Mouse (Mus musculus) thymus, postnatal 14 days (tissue): Measurements from ENCODE around the gene 9530003J23Rik.
"Not testable (repeated sequence)": the region's sequence is repeated elsewhere in the genome, so short reads cannot be mapped to it uniquely, and the experiment has no call there.

Experiments used
- DNase-seq: peaks from one replicate; pipeline ENCODE4 v3.0.0; 2021

Gene 9530003J23Rik

DNA sequence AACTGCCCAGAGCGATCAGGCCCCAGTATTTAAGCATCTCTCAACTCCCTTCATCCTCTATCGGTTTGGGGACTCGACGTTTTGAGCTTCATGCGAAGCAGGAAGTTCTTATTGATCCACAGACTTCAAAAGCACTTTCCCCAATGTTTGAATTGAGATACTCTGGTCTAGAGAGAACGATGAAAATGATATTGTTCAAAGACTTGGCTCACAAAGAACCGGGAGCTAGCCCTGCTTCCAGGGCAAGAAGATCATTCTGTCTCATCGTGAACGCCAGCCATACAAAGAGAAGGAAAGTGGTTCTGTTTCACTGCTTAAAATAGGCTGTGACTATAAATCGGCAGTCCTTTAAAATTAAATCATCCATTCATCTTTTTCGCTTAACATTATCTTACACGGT is at the start of gene 9530003J23Rik:
Gene 9530003J23Rik (minus strand): TSS at position 101 of the 400 bp plus-strand sequence.
- DNase-seq: no peak

- no peak for DNase-seq
These were observed 48.8 kb upstream of the 9530003J23Rik start for GRCm38 (mm10) chr10:117287226-117287850.

DNA sequence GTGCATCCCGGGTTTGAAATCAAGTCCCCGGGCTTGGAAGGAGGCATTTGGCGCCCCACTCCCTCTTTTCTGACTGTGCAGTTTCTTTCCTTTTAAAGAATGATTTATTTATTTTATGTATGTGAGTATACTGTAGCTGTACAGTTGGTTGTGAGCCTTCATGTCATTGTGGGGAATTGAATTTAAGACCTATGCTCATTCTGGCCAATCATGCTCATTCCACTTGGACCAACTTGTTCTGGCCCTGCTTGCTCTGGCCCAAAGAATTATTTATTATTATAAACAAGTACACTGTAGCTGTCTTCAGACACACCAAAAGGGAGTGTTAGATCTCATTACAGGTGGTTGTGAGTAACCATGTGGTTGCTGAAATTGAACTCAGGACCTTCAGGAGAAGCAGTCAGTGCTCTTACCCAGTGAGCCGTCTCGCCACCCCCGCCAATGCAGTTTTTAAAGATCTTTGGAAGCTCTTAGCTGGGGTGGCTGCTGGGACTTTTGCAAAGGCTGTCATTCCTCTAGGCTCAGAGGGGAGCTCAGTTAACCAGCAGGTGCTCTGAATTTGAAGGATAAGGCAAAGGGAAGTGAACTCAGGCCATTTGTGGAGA is 48.0 kb upstream of the 9530003J23Rik start:
- no peak for DNase-seq

GRCm38 (mm10) chr10:117285584-117285983 is 47.1 kb upstream of the 9530003J23Rik start:
- DNase-seq: not testable (repeated sequence)

DNA sequence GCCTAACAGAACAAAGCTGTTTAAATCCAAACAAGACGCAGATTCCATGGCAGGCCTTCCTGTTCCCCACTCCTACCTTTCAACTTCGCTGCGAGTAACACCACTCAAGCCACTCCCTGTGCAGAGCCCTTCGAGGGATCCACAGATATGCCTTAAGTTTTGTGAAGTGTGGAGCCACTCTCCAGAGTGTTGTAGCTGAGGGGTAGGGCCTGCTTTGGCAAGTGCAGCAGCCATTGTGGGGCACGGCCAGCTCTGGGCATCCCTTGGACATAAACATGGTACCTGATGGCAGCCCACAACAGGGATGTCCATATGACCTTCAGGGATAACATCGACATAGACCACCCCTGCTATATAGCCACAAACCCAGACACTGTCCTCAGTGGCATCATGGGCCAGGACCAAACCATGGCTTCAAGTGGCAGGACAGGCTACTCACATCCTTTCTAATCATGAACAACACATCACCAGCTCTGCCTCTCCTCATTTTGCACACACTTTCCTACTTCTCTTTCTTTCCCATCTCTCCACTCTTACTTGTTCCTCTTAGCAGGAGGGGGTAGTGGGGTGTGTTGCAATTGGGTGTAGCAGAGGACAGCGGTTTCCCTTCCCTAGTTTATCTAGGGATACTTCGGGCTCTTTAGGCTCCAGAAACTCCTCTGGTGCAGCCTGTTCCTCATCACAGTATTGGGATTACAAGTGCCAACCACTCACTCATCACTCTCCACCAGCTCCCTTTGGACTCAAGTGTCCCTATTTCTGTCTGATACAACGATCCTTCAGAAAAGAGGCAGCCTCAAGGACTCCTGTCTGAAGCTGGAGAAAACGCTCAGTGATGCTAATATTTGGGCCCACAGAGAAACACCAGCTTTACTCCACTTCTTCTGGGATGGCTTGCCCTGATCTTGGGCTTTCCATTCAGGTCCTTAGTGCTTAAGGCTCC is 46.3 kb upstream of the 9530003J23Rik start:
- DNase-seq: no peak

GRCm38 (mm10) chr10:117283871-117284577 is 45.5 kb upstream of the 9530003J23Rik start:
- no peak for DNase-seq

GRCm38 (mm10) chr10:117283196-117283595 is 44.7 kb upstream of the 9530003J23Rik start:
- not testable (repeated sequence) for DNase-seq

DNA sequence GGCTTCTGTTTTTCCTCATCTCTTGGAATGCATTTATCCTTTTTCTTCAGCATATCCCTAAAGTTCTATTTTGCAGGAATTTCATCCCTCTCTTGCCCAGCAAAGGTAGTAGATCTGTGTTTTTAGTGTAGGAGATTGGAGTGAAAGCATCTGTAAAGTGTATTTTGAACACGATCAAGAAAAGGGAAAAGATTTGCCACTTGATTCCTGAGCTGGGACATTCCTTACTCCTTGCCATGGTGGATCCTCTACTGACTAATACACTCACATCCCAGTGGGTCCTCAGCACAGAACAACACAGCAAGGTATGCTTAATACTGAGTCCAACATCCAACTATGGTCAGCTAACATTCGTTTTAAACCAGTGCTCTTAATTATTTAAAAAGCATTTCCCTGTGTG is 44.0 kb upstream of the 9530003J23Rik start:
- no peak for DNase-seq

- DNase-seq: peak; percentile 16
These were observed 43.5 kb upstream of the 9530003J23Rik start, which contains the start of gene Lyz2 for GRCm38 (mm10) chr10:117282049-117282448. Gene Lyz2, minus strand, starts transcription at chr10:117282321.

- no peak for DNase-seq
These were observed 42.9 kb upstream of the 9530003J23Rik start for GRCm38 (mm10) chr10:117281381-117281920.

GRCm38 (mm10) chr10:117280000-117280399 is 41.5 kb upstream of the 9530003J23Rik start:
- peak; percentile 23 for DNase-seq

GRCm38 (mm10) chr10:117278510-117278909 is 40.0 kb upstream of the 9530003J23Rik start:
- not testable (repeated sequence) for DNase-seq

DNA sequence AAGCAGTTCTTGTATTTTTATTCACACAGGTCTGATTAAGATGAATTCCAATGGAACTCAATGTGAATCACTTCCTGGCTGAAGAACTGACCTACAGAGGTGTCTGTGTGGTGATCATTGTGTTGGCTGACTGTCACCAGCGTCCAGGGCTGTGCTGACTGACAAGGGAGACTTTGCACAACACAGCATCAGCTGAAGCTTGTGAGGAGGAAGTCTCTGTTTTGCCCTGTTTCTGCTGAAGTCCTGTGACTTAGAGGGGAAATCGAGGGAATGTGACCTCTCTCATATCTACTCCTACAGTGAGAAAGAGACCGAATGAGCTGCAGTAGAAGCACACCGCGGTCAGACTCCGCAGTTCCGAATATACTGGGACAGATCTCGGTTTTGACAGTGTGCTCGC is 39.3 kb upstream of the 9530003J23Rik start:
- not testable (repeated sequence) for DNase-seq

GRCm38 (mm10) chr10:117275681-117276369 is 37.3 kb upstream of the 9530003J23Rik start:
- DNase-seq: no peak

DNA sequence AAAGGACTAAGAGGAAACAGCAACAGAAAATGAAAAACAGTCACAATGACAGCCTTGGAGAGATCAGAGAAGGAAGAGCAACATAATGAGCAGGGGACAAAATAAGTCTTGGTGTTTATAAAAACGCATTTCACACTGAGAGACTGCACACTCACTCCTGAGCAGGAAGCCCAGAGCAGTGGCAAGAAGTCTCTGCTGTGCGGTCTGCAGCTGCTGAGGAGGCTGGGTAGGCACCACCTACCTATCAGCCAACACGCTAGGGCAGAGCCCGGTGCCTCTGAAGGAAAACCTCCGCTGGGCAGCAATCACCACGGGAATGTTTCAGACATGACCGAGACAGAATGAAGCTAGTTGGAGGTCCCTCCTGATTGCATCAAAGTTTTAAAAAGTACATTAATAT is 36.1 kb upstream of the 9530003J23Rik start:
- not testable (repeated sequence) for DNase-seq

DNA sequence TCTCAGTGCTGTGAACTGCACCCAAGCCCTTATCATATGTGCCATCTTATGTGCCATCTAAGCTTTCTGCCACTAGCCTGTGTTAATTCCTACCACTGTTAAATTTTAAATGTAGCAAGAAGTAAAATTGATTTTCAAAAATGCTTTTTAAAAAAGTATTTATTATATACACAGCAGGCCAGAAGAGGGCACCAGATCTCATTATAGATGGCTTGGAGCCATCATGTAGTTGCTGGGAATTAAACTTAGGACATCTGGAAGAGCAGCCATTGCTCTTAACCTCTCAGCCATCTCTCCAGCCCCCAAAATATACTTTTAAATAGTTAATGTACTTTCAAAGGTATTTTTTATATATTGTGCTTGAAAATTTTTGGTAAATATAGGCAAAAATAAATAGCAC is 33.5 kb upstream of the 9530003J23Rik start:
- DNase-seq: no peak

- no peak for DNase-seq
These were observed 21.4 kb upstream of the 9530003J23Rik start for GRCm38 (mm10) chr10:117259870-117260269.

GRCm38 (mm10) chr10:117235866-117236265 is 2.6 kb downstream of the 9530003J23Rik start:
- DNase-seq: no peak

DNA sequence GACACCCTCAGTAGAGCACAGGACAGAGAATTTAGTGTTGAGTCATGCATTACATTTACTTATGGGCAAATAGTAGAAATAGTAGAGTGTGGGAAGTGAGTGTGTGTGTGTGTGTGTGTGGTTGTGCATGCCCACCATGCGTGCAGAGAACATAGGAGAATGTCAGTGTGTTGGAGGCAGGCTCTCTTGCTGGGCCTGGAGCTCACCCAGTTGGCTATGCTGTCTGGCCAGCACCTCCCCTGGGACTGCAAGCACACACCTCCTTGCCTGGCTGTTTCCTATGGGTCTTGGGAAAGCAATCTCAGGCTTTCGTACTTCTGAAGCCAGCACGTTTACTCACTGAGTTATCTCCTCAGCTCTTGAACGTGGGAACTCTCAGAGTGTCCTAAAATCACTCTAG is 3.7 kb downstream of the 9530003J23Rik start:
- no peak for DNase-seq

- peak; percentile 12 for DNase-seq
These were observed 8.7 kb downstream of the 9530003J23Rik start for GRCm38 (mm10) chr10:117229826-117230225.

DNA sequence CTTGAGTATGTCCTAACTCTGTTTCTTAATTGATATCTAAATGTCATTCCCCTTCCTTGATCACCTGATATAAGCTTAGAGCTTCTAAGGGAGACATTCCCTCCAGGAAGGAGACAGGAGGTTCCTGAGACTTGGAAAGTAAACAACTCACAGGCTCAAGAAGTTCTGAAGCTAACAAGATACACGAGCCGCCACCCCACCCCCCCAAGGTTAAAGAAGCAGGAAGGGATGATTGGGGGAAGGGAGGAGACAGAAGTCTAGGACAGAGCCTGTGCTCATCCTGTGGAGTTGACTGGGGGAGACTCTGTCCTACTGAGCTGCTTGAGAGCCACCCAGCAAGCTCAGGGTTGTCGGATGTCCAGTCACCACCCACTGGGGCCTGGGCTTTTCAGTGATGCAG is 12.5 kb downstream of the 9530003J23Rik start:
- DNase-seq: no peak

GRCm38 (mm10) chr10:117225094-117225493 is 13.4 kb downstream of the 9530003J23Rik start:
- DNase-seq: peak; percentile 20
